Mouse (Mus musculus) heart, embryonic 11.5 days (tissue): ENCODE measurements around the gene Gpatch3. TPM values are rescaled to one million over a fixed set of nuclear protein-coding genes. Genes with fewer than 3 reads are reported as not detected.

Source experiments
- ATAC-seq: fragments of 200-750 bp; cut with Nextera tagmentation; replicated peaks from 2 replicates; pipeline ENCODE4 v1.8.0; 2017; ENCODE audit warnings: moderate library complexity; ENCODE audit not compliant: insufficient number of reproducible peaks, low FRiP score, low TSS enrichment
- H3K27ac ChIP-seq: fragments of 300-500 bp; sonication (generic); 2 replicates; pipeline ENCODE4 v1.5.1; 2014; ENCODE audit warnings: mild to moderate bottlenecking, low read depth, low read length
- H3K27me3 ChIP-seq: fragments of 300-500 bp; sonication (generic); 2 replicates; pipeline ENCODE4 v1.6.1; 2014; ENCODE audit warnings: mild to moderate bottlenecking, low read length, mixed read lengths; ENCODE audit not compliant: control insufficient read depth, insufficient read depth
- H3K36me3 ChIP-seq: fragments of 300-500 bp; sonication (generic); 2 replicates; pipeline ENCODE4 v1.6.1; 2014; ENCODE audit warnings: mild to moderate bottlenecking, low read length, moderate library complexity, mixed read lengths; ENCODE audit not compliant: control insufficient read depth, insufficient read depth
- H3K4me1 ChIP-seq: fragments of 300-500 bp; sonication (generic); 2 replicates; pipeline ENCODE4 v1.6.1; 2014; ENCODE audit warnings: low read length; ENCODE audit not compliant: control insufficient read depth, insufficient read depth
- H3K4me2 ChIP-seq: fragments of 300-500 bp; sonication (generic); 2 replicates; pipeline ENCODE4 v1.6.1; 2014; ENCODE audit warnings: mild to moderate bottlenecking, moderate library complexity
- H3K4me3 ChIP-seq: fragments of 300-500 bp; sonication (generic); 2 replicates; pipeline ENCODE4 v1.5.1; 2014; ENCODE audit warnings: low read depth, low read length
- H3K9ac ChIP-seq: fragments of 300-500 bp; sonication (generic); 2 replicates; pipeline ENCODE4 v1.6.1; 2014; ENCODE audit warnings: mild to moderate bottlenecking, low read depth, low read length, moderate library complexity
- H3K9me3 ChIP-seq: fragments of 300-500 bp; sonication (generic); replicated peaks from 2 replicates; pipeline ENCODE4 v1.6.1; 2016; ENCODE audit warnings: low read length; ENCODE audit not compliant: control insufficient read depth
- WGBS: fragments of 180-500 bp; shearing (Covaris S2); extraction: QIAGEN DNeasy Blood & Tissue Kit; methylation state at CpG from one replicate; pipeline ENCODE4 v1.1.7; 2014; ENCODE audit not compliant: insufficient replicate concordance; 5-methylcytosine and 5-hydroxymethylcytosine counted together
- polyA plus RNA-seq: library from polyadenylated mRNA; unstranded; fragments of >200 nt; fragmentation: Nextera tagmentation; extraction: Ambion mirVana; gene quantifications from 2 replicates; pipeline ENCODE4 v1.2.1, GENCODE M21; 2014

Gene Gpatch3
- polyA plus RNA-seq, 1 experiment from 2014 or later = 5.0 TPM

GRCm38 (mm10) chr4:133628517-133628916 lies 54.0 kb downstream of the Gpatch3 start:
- WGBS = 72% methylated on average over 2 of the region's 2 CpGs
- no peaks in the 10 kb centered on the region for H3K27me3 ChIP-seq
- H3K4me3 ChIP-seq = no peak overlapping the region
- no peak for ATAC-seq
- no peak overlapping the region for H3K9ac ChIP-seq
- H3K4me2 ChIP-seq = no peak overlapping the region
- no peaks in the 10 kb centered on the region for H3K9me3 ChIP-seq
- peaks cover 12% of the 10 kb centered on the region; the same call in 1 of the 2 replicates for H3K4me1 ChIP-seq
- no peak overlapping the region for H3K27ac ChIP-seq
- H3K36me3 ChIP-seq = peaks cover 6% of the 10 kb centered on the region; the same call in 1 of the 2 replicates

- no peak overlapping the region for H3K9ac ChIP-seq
- no peak overlapping the region for H3K4me2 ChIP-seq
- no peaks in the 10 kb centered on the region for H3K27me3 ChIP-seq
- WGBS = 69% methylated on average over 7 of the region's 7 CpGs
- H3K36me3 ChIP-seq = peaks cover 4% of the 10 kb centered on the region; the same call in 1 of the 2 replicates
- peaks cover 12% of the 10 kb centered on the region; the same call in 1 of the 2 replicates for H3K4me1 ChIP-seq
- no peaks in the 10 kb centered on the region for H3K9me3 ChIP-seq
- no peak overlapping the region for H3K27ac ChIP-seq
- no peak overlapping the region for H3K4me3 ChIP-seq
- no peak for ATAC-seq
Measured at GRCm38 (mm10) chr4:133629191-133629590, 54.6 kb downstream of the Gpatch3 start.

- 82% methylated on average over 8 of the region's 8 CpGs for whole genome bisulfite sequencing
- Histone ChIP-seq H3K27ac (no peak overlapping the region), H3K4me1 (peaks cover 10% of the 10 kb centered on the region; the same call in 1 of the 2 replicates), H3K9ac (no peak overlapping the region), H3K4me2 (no peak overlapping the region), H3K9me3 (no peaks in the 10 kb centered on the region), H3K4me3 (no peak overlapping the region), H3K27me3 (no peaks in the 10 kb centered on the region), H3K36me3 (no peaks in the 10 kb centered on the region)
- no peak for ATAC-seq
Measured at GRCm38 (mm10) chr4:133630326-133630920, 55.9 kb downstream of the Gpatch3 start.

- Histone ChIP-seq H3K4me1 (peaks cover 10% of the 10 kb centered on the region; the same call in 1 of the 2 replicates), H3K9me3 (no peaks in the 10 kb centered on the region), H3K4me3 (no peak overlapping the region), H3K27ac (no peak overlapping the region), H3K36me3 (no peaks in the 10 kb centered on the region), H3K27me3 (no peaks in the 10 kb centered on the region), H3K4me2 (no peak overlapping the region; the same call in 1 of the 2 replicates), H3K9ac (no peak overlapping the region)
- WGBS = 80% methylated on average over 14 of the region's 14 CpGs
- ATAC-seq = no peak
Measured at GRCm38 (mm10) chr4:133631071-133631768, 56.7 kb downstream of the Gpatch3 start.

- Histone ChIP-seq H3K27me3 (no peaks in the 10 kb centered on the region), H3K4me2 (peak overlapping the region; percentile 94), H3K27ac (no peak overlapping the region), H3K4me1 (peaks cover 10% of the 10 kb centered on the region; the same call in 1 of the 2 replicates), H3K9me3 (no peaks in the 10 kb centered on the region), H3K36me3 (no peaks in the 10 kb centered on the region), H3K4me3 (peak overlapping the region; percentile 70), H3K9ac (peak overlapping the region; percentile 80)
- WGBS = 46% methylated on average over 9 of the region's 9 CpGs
- no peak for ATAC-seq
Measured at GRCm38 (mm10) chr4:133631769-133632411, 57.3 kb downstream of the Gpatch3 start.

GRCm38 (mm10) chr4:133632483-133633327 lies 58.2 kb downstream of the Gpatch3 start:
- Histone ChIP-seq H3K9ac (peak overlapping the region; percentile 80), H3K27ac (no peak overlapping the region), H3K27me3 (no peaks in the 10 kb centered on the region), H3K9me3 (no peaks in the 10 kb centered on the region), H3K4me3 (peak overlapping the region; percentile 70), H3K4me2 (peak overlapping the region; percentile 94), H3K4me1 (peaks cover 10% of the 10 kb centered on the region; the same call in 1 of the 2 replicates), H3K36me3 (no peaks in the 10 kb centered on the region)
- WGBS = 3% methylated on average over 45 of the region's 69 CpGs
- no peak for ATAC-seq

- Histone ChIP-seq H3K27me3 (no peaks in the 10 kb centered on the region), H3K9ac (peak overlapping the region; percentile 80; the same call in 1 of the 2 replicates), H3K27ac (no peak overlapping the region), H3K4me3 (peak overlapping the region; percentile 70), H3K4me1 (peaks cover 10% of the 10 kb centered on the region; the same call in 1 of the 2 replicates), H3K36me3 (no peaks in the 10 kb centered on the region), H3K4me2 (peak overlapping the region; percentile 94), H3K9me3 (no peaks in the 10 kb centered on the region)
- ATAC-seq = peak; percentile 84
- 17% methylated on average over 20 of the region's 47 CpGs for WGBS
Measured at GRCm38 (mm10) chr4:133633332-133634042, 58.9 kb downstream of the Gpatch3 start.
